Mouse (Mus musculus): ENCODE results near the gene Ghr. TPM values are rescaled to one million over a fixed set of nuclear protein-coding genes. Genes with fewer than 3 reads are reported as not detected.

The Ghr gene
- polyA plus RNA-seq, 1 experiment: 147 TPM

GRCm38 (mm10) chr15:3356073-3356766 is 227.1 kb downstream of the Ghr start:
- H3K27ac ChIP-seq (ENCODE audit: insufficient read depth, low read depth, low read length): no peak overlapping the region
- no peak for TF ChIP-seq POLR2A (IDR thresholded peaks at IDR 0.05; ENCODE audit: low read depth, low read length)
- no peak for TF ChIP-seq CTCF (conservative IDR thresholded peaks at IDR 0.05; ENCODE audit: insufficient read depth, insufficient read length, low read depth, low read length)
- H3K4me3 ChIP-seq (ENCODE audit: insufficient read depth, low read depth, low read length): peak overlapping the region; percentile 58
- WGBS: 50% methylated on average over 4 of the region's 4 CpGs
- no peaks in the 10 kb centered on the region for H3K36me3 ChIP-seq (ENCODE audit: control insufficient read depth, insufficient read depth, low read length)
- H3K27me3 ChIP-seq (replicated peaks; ENCODE audit: control insufficient read depth, insufficient read depth, low read length): no peaks in the 10 kb centered on the region
- H3K4me1 ChIP-seq (ENCODE audit: control insufficient read depth, insufficient read depth, low read length): peaks cover 18% of the 10 kb centered on the region; the same call in 1 of the 2 replicates
- DNase-seq: no peak

GRCm38 (mm10) chr15:3353696-3354095 is 229.6 kb downstream of the Ghr start:
- no peak overlapping the region for H3K27ac ChIP-seq (ENCODE audit: insufficient read depth, low read depth, low read length)
- peaks cover 8% of the 10 kb centered on the region; the same call in 1 of the 2 replicates for H3K4me1 ChIP-seq (ENCODE audit: control insufficient read depth, insufficient read depth, low read length)
- H3K4me3 ChIP-seq (ENCODE audit: insufficient read depth, low read depth, low read length): no peak overlapping the region
- no peaks in the 10 kb centered on the region for H3K36me3 ChIP-seq (ENCODE audit: control insufficient read depth, insufficient read depth, low read length)
- 58% methylated on average over 2 of the region's 2 CpGs for WGBS
- TF ChIP-seq CTCF (conservative IDR thresholded peaks at IDR 0.05; ENCODE audit: insufficient read depth, insufficient read length, low read depth, low read length) (no peak), POLR2A (IDR thresholded peaks at IDR 0.05; ENCODE audit: low read depth, low read length) (no peak)
- no peaks in the 10 kb centered on the region for H3K27me3 ChIP-seq (replicated peaks; ENCODE audit: control insufficient read depth, insufficient read depth, low read length)
- peak; percentile 69 for DNase-seq

GRCm38 (mm10) chr15:3349306-3350064 is 233.8 kb downstream of the Ghr start:
- TF ChIP-seq CTCF (conservative IDR thresholded peaks at IDR 0.05; ENCODE audit: insufficient read depth, insufficient read length, low read depth, low read length): no peak
- no peak for TF ChIP-seq POLR2A (IDR thresholded peaks at IDR 0.05; ENCODE audit: low read depth, low read length)
- no peak overlapping the region for H3K4me3 ChIP-seq (ENCODE audit: insufficient read depth, low read depth, low read length)
- no peak overlapping the region for H3K27ac ChIP-seq (ENCODE audit: insufficient read depth, low read depth, low read length)
- 82% methylated on average over 6 of the region's 6 CpGs for WGBS
- no peaks in the 10 kb centered on the region for H3K27me3 ChIP-seq (replicated peaks; ENCODE audit: control insufficient read depth, insufficient read depth, low read length)
- H3K36me3 ChIP-seq (ENCODE audit: control insufficient read depth, insufficient read depth, low read length): no peaks in the 10 kb centered on the region
- H3K4me1 ChIP-seq (ENCODE audit: control insufficient read depth, insufficient read depth, low read length): peaks cover 4% of the 10 kb centered on the region; the same call in 1 of the 2 replicates
- DNase-seq: no peak

- Histone ChIP-seq H3K27ac (ENCODE audit: insufficient read depth, low read depth, low read length) (no peak overlapping the region), H3K4me3 (ENCODE audit: insufficient read depth, low read depth, low read length) (no peak overlapping the region), H3K4me1 (ENCODE audit: control insufficient read depth, insufficient read depth, low read length) (no peaks in the 10 kb centered on the region), H3K36me3 (ENCODE audit: control insufficient read depth, insufficient read depth, low read length) (peaks cover 2% of the 10 kb centered on the region), H3K27me3 (replicated peaks; ENCODE audit: control insufficient read depth, insufficient read depth, low read length) (no peaks in the 10 kb centered on the region)
- WGBS: 55% methylated on average over 3 of the region's 3 CpGs
- no peak for DNase-seq
- TF ChIP-seq POLR2A (IDR thresholded peaks at IDR 0.05; ENCODE audit: low read depth, low read length): no peak
- TF ChIP-seq CTCF (conservative IDR thresholded peaks at IDR 0.05; ENCODE audit: insufficient read depth, insufficient read length, low read depth, low read length): no peak
Observed at GRCm38 (mm10) chr15:3346682-3347081, 236.6 kb downstream of the Ghr start.

GRCm38 (mm10) chr15:3344555-3344954 is 238.7 kb downstream of the Ghr start:
- Histone ChIP-seq H3K36me3 (ENCODE audit: control insufficient read depth, insufficient read depth, low read length) (peaks cover 5% of the 10 kb centered on the region), H3K4me3 (ENCODE audit: insufficient read depth, low read depth, low read length) (no peak overlapping the region), H3K27ac (ENCODE audit: insufficient read depth, low read depth, low read length) (no peak overlapping the region), H3K27me3 (replicated peaks; ENCODE audit: control insufficient read depth, insufficient read depth, low read length) (no peaks in the 10 kb centered on the region), H3K4me1 (ENCODE audit: control insufficient read depth, insufficient read depth, low read length) (no peaks in the 10 kb centered on the region)
- DNase-seq: no peak
- TF ChIP-seq CTCF (conservative IDR thresholded peaks at IDR 0.05; ENCODE audit: insufficient read depth, insufficient read length, low read depth, low read length) (no peak), POLR2A (IDR thresholded peaks at IDR 0.05; ENCODE audit: low read depth, low read length) (no peak)
- 94% methylated on average over 4 of the region's 4 CpGs for WGBS

- Histone ChIP-seq H3K36me3 (ENCODE audit: control insufficient read depth, insufficient read depth, low read length) (peaks cover 14% of the 10 kb centered on the region), H3K27ac (ENCODE audit: insufficient read depth, low read depth, low read length) (no peak overlapping the region), H3K27me3 (replicated peaks; ENCODE audit: control insufficient read depth, insufficient read depth, low read length) (no peaks in the 10 kb centered on the region), H3K4me3 (ENCODE audit: insufficient read depth, low read depth, low read length) (no peak overlapping the region), H3K4me1 (ENCODE audit: control insufficient read depth, insufficient read depth, low read length) (no peaks in the 10 kb centered on the region)
- 88% methylated on average over 4 of the region's 4 CpGs for WGBS
- TF ChIP-seq POLR2A (IDR thresholded peaks at IDR 0.05; ENCODE audit: low read depth, low read length): no peak
- no peak for TF ChIP-seq CTCF (conservative IDR thresholded peaks at IDR 0.05; ENCODE audit: insufficient read depth, insufficient read length, low read depth, low read length)
- DNase-seq: no peak
Observed at GRCm38 (mm10) chr15:3341806-3342582, 241.3 kb downstream of the Ghr start.
